Comparison of ENCODE assay signal across 8 mouse cellular contexts in the genomic region with DNA sequence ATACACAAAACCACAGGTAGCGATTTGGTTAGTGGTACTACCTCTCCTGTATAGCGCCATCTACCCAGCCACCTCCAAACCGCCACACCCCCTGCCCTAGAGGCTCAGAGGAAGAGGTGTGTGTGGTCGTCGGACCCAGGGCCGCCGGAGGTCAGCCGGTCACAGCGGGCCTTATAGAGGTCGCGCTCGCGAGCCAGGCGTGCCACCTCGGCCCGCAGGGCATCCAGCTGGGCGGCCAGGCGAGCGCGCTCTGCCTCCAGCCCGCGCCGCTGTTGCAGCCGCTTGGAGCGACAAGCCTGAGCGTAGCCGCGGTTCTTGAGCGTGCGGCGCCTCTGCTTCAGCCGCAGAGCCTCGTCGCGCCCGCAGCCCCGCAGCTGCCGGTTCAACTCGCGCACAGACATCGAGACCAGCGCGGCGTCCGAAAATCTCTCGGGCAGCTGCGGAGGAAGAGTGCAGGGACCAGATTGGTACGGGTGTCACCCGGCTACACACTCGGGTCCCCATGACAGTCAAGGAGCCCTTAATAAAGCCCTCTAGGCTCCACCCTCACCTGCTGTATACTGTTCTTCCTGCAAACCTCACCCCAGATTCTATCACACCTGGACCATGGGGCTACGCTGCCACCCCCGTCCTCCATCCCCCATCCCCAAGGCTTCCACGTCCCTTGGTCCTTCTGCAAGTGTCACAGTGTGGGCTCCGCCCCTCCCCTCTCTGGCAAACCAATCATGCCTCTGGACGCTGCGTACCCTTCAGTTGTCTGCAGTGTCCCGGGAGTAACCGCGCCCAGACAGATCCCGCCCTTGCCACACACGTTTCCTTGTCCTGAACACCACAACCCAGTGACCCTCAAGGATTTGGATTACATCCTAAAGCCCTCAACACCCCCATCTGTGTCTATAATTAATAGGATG. TPM values are rescaled to one million over a fixed set of nuclear protein-coding genes. Genes with fewer than 3 reads are reported as not detected.
A peak's percentile ranks its signal among the peaks of the same experiment; 100 is the strongest.
DNase-seq lines count a peak whose midpoint lies in the region; ATAC-seq and TF ChIP-seq lines count a peak whose summit lies in the region.

No protein-coding gene starts in this region.

- no peaks in the 10 kb centered on the region for H3K9me3 ChIP-seq in forebrain, embryonic 15.5 days
- H3K9me3 ChIP-seq in midbrain, embryonic 11.5 days (ENCODE audit: control insufficient read depth, low read length), result no peaks in the 10 kb centered on the region

- no peaks in the 10 kb centered on the region for H3K4me1 ChIP-seq in lung, adult 2 months (ENCODE audit: control insufficient read depth, insufficient read depth, low read length)
- peaks cover 19% of the 10 kb centered on the region for H3K4me1 ChIP-seq in forebrain, embryonic 15.5 days
- H3K4me1 ChIP-seq in midbrain, embryonic 11.5 days (ENCODE audit: control insufficient read depth, insufficient read depth, low read length), result peaks cover 5% of the 10 kb centered on the region; the same call in 1 of the 2 replicates

- TF ChIP-seq POLR2A in lung, adult 2 months (IDR thresholded peaks at IDR 0.05; ENCODE audit: borderline replicate concordance, extremely low read depth, low read depth, low read length), result no peak

- no peak for TF ChIP-seq CTCF in lung, adult 2 months (IDR thresholded peaks at IDR 0.05; ENCODE audit: insufficient read depth, low read length)

- 3% methylated on average over 61 of the region's 61 CpGs for WGBS in lung, adult 2 months
- under 1% methylated on average over 61 of the region's 61 CpGs for whole genome bisulfite sequencing in forebrain, embryonic 15.5 days
- under 1% methylated on average over 61 of the region's 61 CpGs for WGBS in midbrain, embryonic 11.5 days

- H3K4me2 ChIP-seq in forebrain, embryonic 15.5 days (replicated peaks), result peak overlapping the region; percentile 91
- peak overlapping the region; percentile 86 for H3K4me2 ChIP-seq in midbrain, embryonic 11.5 days

- no peak overlapping the region for H3K4me3 ChIP-seq in lung, adult 2 months (replicated peaks; ENCODE audit: extremely low read depth, low read depth, low read length)
- peak overlapping the region; percentile 54 for H3K4me3 ChIP-seq in forebrain, embryonic 15.5 days
- peak overlapping the region; percentile 42 for H3K4me3 ChIP-seq in midbrain, embryonic 11.5 days (ENCODE audit: low read depth, low read length)

- H3K9ac ChIP-seq in forebrain, embryonic 15.5 days (replicated peaks), result peak overlapping the region; percentile 55
- H3K9ac ChIP-seq in midbrain, embryonic 11.5 days (ENCODE audit: low read length), result peak overlapping the region; percentile 43

- peak overlapping the region; percentile 62 for H3K27ac ChIP-seq in forebrain, embryonic 15.5 days (replicated peaks)
- H3K27ac ChIP-seq in midbrain, embryonic 11.5 days (ENCODE audit: low read depth, low read length), result no peak overlapping the region

- no peaks in the 10 kb centered on the region; the same call in 1 of the 2 replicates for H3K27me3 ChIP-seq in forebrain, embryonic 15.5 days
- H3K27me3 ChIP-seq in midbrain, embryonic 11.5 days (ENCODE audit: control insufficient read depth, insufficient read depth, low read length), result peaks cover 4% of the 10 kb centered on the region; the same call in 1 of the 2 replicates

- DNase-seq in lung, adult 2 months, result peak; percentile 14
- no peak for DNase-seq in lung, postnatal 14 days
- peak; percentile 48 for DNase-seq in cerebellum, adult 11 months
- peak; percentile 18 for DNase-seq in kidney, postnatal 14 days
- peak; percentile 93 for DNase-seq in midbrain, embryonic 11.5 days (ENCODE audit: low spot score, missing footprints)
- DNase-seq in yolk sac, embryonic 10.5 days (ENCODE audit: low spot score), result peak; percentile 17
- DNase-seq in gastrocnemius, adult 18-20 months (ENCODE audit: low spot score), result no peak

- ATAC-seq in forebrain, embryonic 15.5 days (replicated peaks), result peak; percentile 77
- ATAC-seq in midbrain, embryonic 11.5 days (ENCODE audit: low FRiP score), result peak; percentile 66

- no peaks in the 10 kb centered on the region for H3K36me3 ChIP-seq in forebrain, embryonic 15.5 days
- no peaks in the 10 kb centered on the region for H3K36me3 ChIP-seq in midbrain, embryonic 11.5 days (ENCODE audit: control insufficient read depth, insufficient read depth, low read length)

RNA-seq across cellular contexts. Expression of a gene that starts 4.1 kb away (rescaled TPM):
- not detected in 2 replicates for polyA plus RNA-seq in lung, adult 2 months (2012; rRNA removed)
- 0.09 and 0.11 TPM in 2 replicates for polyA plus RNA-seq in forebrain, embryonic 15.5 days (2015; fragmentation: Nextera tagmentation; extraction: Ambion mirVana)
- not detected in 2 replicates for polyA plus RNA-seq in midbrain, embryonic 11.5 days (2014; fragmentation: Nextera tagmentation; extraction: Ambion mirVana)
- total RNA-seq in gastrocnemius, adult 18-20 months (2021), result not detected

RNA-seq across cellular contexts. Expression of a gene that starts 10.5 kb away (rescaled TPM):
- polyA plus RNA-seq in lung, adult 2 months (2012; rRNA removed), result 0.05 and 0.07 TPM in 2 replicates
- 9.1 and 10.3 TPM in 2 replicates for polyA plus RNA-seq in forebrain, embryonic 15.5 days (2015; fragmentation: Nextera tagmentation; extraction: Ambion mirVana)
- 0.23 and 0.26 TPM in 2 replicates for polyA plus RNA-seq in midbrain, embryonic 11.5 days (2014; fragmentation: Nextera tagmentation; extraction: Ambion mirVana)
- not detected for total RNA-seq in gastrocnemius, adult 18-20 months (2021)

RNA-seq across cellular contexts. Expression of a gene that starts 19.4 kb away (rescaled TPM):
- 31.6 and 34.1 TPM in 2 replicates for polyA plus RNA-seq in lung, adult 2 months (2012; rRNA removed)
- polyA plus RNA-seq in forebrain, embryonic 15.5 days (2015; fragmentation: Nextera tagmentation; extraction: Ambion mirVana), result 18.2 and 25.1 TPM in 2 replicates
- polyA plus RNA-seq in midbrain, embryonic 11.5 days (2014; fragmentation: Nextera tagmentation; extraction: Ambion mirVana), result 10.0 and 10.7 TPM in 2 replicates
- total RNA-seq in gastrocnemius, adult 18-20 months (2021), result 1 to 10 TPM; 2.8 to 3.1 TPM

RNA-seq across cellular contexts. Expression of a gene that starts 30.3 kb away (rescaled TPM):
- 1.8 and 3.0 TPM in 2 replicates for polyA plus RNA-seq in lung, adult 2 months (2012; rRNA removed)
- polyA plus RNA-seq in forebrain, embryonic 15.5 days (2015; fragmentation: Nextera tagmentation; extraction: Ambion mirVana), result 30.2 and 33.4 TPM in 2 replicates
- 8.6 and 9.7 TPM in 2 replicates for polyA plus RNA-seq in midbrain, embryonic 11.5 days (2014; fragmentation: Nextera tagmentation; extraction: Ambion mirVana)
- under 1 TPM; 0.26 to 0.41 TPM for total RNA-seq in gastrocnemius, adult 18-20 months (2021)

RNA-seq across cellular contexts. Expression of a gene that starts 39.1 kb away (rescaled TPM):
- polyA plus RNA-seq in lung, adult 2 months (2012; rRNA removed), result 96.0 and 124 TPM in 2 replicates
- polyA plus RNA-seq in forebrain, embryonic 15.5 days (2015; fragmentation: Nextera tagmentation; extraction: Ambion mirVana), result 121 and 132 TPM in 2 replicates
- 76.4 and 85.4 TPM in 2 replicates for polyA plus RNA-seq in midbrain, embryonic 11.5 days (2014; fragmentation: Nextera tagmentation; extraction: Ambion mirVana)
- total RNA-seq in gastrocnemius, adult 18-20 months (2021), result 100 to 1,000 TPM; 134 to 136 TPM

Comparison
In these comparisons a context has a peak if more than half of its experiments do, and no peak if none do; other contexts are left out.
1. DNase-seq: peak in lung, adult 2 months (single experiment), cerebellum, adult 11 months (single experiment), kidney, postnatal 14 days (single experiment), midbrain, embryonic 11.5 days (single experiment) and yolk sac, embryonic 10.5 days (single experiment); none in lung, postnatal 14 days (single experiment) and gastrocnemius, adult 18-20 months (single experiment).